Mouse (Mus musculus): ENCODE results near the gene Ppp2r1a.

DNA sequence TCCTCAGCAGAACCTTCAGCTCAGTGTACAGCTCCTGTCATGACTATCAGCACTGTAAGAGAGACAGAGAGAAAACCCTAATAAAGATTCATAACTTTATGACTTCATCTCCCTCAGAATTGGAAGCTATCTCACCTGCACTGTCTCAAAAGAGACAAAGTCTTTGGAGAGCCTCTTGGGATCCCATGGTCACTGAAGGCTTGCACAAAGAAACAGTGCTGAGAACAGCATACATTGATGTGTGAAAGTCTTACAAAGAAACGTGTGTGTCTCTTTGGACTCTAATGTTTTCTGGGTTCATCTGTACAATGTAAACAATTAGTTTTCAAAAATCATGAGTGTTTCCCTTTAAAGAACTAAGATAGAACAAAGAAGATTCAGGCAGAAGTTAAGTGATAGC is 25.5 kb upstream of the Ppp2r1a start, which contains the start of gene Vmn1r232:
- TF ChIP-seq CTCF (IDR thresholded peaks at IDR 0.05; ENCODE audit: borderline replicate concordance, control insufficient read depth, extremely low read depth, insufficient read depth, low read length, poor library complexity) (no peak), POLR2A (IDR thresholded peaks at IDR 0.05; ENCODE audit: control insufficient read depth, extremely low read depth, insufficient read depth, low read length, poor library complexity) (no peak)
